Mouse (Mus musculus): Measurements from ENCODE around the gene Mill2. TPM values are rescaled to one million over a fixed set of nuclear protein-coding genes. Genes with fewer than 3 reads are reported as not detected.
A peak's percentile ranks its signal among the peaks of the same experiment; 100 is the strongest.
"Not testable (repeated sequence)": the region's sequence is repeated elsewhere in the genome, so short reads cannot be mapped to it uniquely, and the experiment has no call there.

Gene Mill2
- total RNA-seq (2021): 1 to 10 TPM; 1.8 to 2.1 TPM
- long read RNA-seq, experiment 1, partial matches to known transcripts: 0 of 1 reads
- long read RNA-seq, experiment 1, other reads (novel, unspliced or antisense): 1 of 1 reads
- long read RNA-seq, experiment 2, partial matches to known transcripts: 0 of 4 reads
- long read RNA-seq, experiment 2, other reads (novel, unspliced or antisense): 3 of 4 reads

DNA sequence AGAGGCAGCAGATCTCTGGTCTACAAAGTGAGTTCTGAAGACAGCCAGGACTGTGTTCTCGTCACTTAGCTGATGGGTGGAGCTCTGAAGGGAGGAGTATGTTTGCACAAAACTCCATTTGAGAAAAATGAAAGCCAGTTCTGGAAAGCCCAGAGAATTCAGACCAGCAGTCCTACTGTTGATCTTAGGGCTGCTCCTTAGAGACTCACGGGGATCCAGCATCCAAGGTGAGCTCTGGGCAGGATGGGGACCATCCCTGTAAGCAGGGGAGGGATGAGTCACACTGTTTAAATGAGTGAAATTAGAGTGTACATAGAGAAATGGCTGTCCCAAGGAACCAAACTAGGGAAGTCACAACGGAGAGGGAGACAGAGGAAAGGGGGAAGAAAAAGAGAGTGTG lies at the start of gene Mill2:
Gene Mill2 (plus strand): TSS at position 102 of the 400 bp plus-strand sequence.
- no peak for DNase-seq
- intact Hi-C loops (cut with DNase I): no loop called here

DNA sequence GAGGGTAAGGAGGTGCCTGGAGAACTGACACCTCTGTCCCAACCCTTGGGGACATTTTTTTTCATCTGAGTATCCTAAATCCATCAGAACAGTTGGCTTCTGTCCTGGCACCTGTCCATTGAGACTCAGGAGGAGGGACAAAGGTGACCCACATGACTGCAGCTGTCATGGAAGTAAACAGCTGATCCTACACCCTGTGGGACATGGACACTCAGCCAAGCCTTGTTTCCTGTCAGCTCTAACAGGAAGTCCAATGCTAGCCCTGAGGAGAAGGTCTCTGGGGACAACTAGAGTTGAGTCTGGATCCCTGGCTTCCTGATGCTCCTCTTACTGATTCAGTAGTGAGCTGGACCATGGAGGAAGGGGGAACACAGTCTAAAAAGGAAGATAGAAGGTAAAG lies 49.1 kb upstream of the Mill2 start:
- DNase-seq; intact Hi-C loops (cut with DNase I): not testable (repeated sequence)

DNA sequence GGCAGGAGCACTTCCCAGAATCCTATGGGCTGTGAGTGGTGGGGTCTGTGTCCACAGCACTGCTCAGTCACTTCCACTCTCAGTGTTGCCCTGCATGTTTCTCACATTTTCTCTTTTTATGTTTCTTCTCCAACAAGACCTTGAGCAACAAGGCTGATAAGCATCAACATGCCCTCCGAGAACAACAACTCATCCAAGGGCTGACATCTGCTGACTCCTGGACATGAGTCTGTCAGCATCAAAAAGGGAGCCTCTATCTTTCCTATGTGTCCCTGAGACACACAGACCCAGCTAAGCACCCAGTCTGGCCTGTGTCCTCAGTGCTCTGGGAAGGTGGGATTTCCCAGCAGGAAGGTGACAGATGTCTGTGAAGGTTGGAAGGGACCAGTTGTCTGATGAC lies 41.3 kb upstream of the Mill2 start, which contains the start of gene Psg19:
Gene Psg19 (minus strand): TSS at position 101 of the 400 bp plus-strand sequence.
- DNase-seq: no peak
- intact Hi-C loops (cut with DNase I): no loop called here

DNA sequence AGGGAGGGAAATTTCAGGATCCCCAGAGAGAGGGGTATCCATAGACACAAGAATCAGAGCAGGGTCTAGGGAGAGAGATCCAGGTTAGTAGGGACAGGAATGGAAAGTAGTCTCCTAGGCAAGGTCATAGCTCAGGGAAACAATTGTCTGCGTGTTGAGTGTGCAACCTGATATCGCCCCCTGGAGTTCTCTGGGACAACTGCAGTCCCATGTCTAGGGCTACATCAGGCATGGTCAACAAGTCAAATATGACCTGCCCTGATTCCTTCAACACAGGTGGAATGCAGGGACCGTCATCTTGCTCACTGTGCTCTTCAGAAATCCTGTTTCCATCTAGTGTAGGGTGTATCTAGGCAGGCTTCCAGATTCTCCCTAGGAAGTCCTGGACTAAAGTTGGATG lies 40.6 kb upstream of the Mill2 start:
- DNase-seq: no peak
- intact Hi-C loops (cut with DNase I): no loop called here

DNA sequence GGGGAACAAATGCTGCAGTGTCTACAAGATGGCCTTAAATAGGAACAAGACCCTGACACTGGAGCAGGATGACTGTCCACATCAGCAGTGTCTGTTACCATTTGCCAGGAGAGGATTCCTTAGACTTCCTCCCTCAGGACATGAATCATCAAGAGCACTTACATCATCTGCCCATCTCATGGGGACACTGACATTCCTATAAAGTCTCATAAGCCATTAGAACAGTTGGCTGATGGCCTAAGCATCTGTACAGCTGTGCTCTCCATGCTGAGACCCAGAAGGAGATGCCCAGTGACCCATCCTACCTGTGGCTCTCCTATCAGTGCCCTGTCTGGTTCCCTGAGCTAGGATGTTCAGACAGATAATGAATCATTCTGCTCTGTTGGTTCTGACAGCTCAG lies 36.2 kb upstream of the Mill2 start:
- intact Hi-C loops (cut with DNase I): no loop called here
- no peak for DNase-seq

DNA sequence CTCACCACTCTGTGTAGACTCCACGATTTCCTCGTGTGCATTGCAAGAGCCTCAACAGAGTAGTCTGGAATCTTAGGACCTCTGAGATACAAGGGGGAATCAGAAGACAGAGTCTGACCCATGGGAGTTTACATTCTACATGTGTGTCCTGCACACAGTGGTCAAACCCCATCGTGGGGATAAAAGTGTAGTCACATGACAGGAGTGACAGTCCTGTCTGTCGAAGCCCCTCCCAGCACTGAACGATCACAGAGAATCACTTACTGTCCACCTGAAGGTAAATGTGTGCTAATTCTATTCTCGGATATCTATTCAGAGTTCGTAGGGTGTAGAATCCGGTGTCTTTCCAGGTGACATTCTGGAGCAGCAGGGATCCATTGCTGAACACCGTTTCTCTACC lies 21.5 kb upstream of the Mill2 start:
- DNase-seq: no peak
- intact Hi-C loops (cut with DNase I): no loop called here

DNA sequence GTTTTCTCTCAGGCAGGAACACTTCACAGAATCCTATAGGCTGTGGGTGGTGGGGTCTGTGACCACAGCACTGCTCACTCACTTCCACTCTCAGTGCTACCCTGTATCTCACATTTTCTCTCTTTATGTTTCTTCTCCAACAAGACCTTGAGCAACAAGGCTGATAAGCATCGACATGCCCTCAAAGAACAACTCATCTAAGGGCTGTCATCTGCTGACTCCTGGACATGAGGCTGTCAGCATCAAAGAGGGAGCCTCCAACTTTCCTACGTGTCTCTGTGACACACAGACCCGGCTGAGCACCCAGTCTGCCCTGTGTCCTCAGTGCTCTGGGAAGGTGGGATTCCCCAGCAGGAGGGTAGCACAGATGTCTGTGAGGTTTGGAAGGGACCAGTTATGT lies 18.3 kb upstream of the Mill2 start, which contains the start of gene Psg17:
Gene Psg17 (minus strand): TSS at position 101 of the 400 bp plus-strand sequence.
- intact Hi-C loops (cut with DNase I): no loop called here

DNA sequence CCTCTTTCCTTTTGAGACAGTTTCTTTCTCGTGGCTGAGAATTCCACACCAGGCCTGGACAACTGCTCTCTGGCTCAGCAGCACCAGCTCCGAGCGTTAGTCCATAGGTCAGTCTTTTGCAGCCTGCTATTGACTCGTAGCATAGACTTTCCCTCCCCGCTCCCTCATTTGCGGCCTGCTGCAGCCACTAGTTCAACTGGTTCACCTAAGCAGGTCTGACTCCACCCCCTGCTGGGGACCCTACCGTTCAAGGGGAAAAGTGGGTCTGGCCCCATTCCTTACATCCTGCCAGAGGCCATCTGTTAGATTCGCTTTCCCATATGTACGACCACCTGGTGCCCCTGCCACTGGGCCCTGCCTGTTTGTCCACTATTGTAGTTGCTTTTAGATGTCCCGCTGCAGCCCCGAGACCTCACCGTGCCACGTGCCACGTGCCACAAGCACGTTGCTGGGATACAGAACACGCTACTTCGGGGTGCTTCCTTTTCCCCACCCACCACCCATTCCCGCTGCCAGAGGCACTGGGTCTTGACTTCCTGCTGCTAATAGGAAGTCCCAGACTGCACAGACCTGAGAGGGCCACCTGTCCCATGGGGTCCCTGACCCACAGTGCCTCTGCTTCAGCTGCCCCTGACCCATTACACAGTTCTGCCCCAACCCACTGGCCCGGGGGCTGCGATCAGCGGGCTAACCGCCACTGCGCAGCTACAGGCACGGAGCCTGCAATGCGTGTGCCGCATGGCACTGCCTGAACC lies 11.8 kb upstream of the Mill2 start:
- DNase-seq: no peak
- intact Hi-C loops (cut with DNase I): no loop called here

More for the DNA sequence above, 18.3 kb upstream of the Mill2 start, which contains the start of gene Psg17:
- DNase-seq: no peak

DNA sequence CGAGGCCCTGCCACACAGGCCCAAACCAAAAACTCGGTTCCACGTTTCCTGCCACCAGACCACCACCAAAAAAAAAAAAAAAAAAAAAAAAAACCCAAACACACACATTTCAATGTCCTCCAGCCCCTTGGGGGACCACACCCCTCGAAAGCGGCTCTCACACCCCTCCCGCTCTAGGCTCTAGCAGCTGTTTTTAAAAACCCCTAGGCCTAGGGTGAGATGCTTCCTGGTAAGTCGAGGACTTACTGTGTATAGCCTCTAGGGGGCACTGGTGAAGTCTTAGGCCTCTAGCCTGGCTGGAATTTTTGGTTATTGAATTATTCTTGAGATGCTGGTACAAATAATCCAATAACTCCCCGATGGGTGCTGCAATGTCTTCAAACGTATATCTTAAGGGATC lies 11.2 kb upstream of the Mill2 start:
- intact Hi-C loops (cut with DNase I): no loop called here
- no peak for DNase-seq

DNA sequence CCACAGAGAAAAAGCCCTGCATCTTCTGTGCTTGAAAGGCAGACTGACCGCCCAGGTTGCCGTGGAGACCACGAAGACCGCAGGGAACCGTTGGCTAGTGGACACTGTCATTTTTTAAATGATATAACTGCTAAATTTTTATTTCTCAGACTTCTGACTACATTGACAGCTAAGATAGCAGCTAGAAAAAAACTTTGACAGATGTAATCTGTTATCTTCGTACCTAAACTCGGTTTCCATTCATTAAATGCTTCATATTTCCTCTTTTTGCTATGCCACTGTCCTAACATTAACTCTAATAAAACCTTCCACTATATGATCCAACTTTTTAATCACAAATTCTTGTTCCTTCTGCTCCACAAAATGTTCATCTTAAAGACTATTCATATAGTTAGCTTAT lies 10.2 kb upstream of the Mill2 start:
- intact Hi-C loops (cut with DNase I): no loop called here
- DNase-seq: no peak

DNA sequence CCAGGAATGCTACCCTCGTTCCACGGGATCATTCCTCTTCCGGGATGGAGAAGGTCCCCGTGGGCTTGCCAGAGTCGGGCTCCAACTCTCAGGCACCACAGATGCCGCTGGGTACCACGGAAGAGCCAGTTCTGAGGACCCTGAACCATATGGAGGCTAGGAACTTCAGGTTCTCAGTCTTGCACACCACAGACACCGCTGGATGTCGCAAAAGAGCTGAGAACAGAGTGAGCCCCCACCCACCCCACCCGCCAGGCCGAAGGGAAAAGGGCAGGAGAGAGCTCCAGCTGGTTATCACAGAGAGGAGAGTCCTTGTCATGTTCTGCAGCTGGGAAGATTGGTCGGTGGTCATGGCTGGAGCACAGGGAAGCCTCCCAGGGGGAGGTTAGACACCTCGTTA lies 7.5 kb upstream of the Mill2 start:
- no peak for DNase-seq
- intact Hi-C loops (cut with DNase I): loop anchor here (5.0 kb wide), 1 partner anchor 40 kb away; the partner anchor contains the start of gene Pglyrp1

DNA sequence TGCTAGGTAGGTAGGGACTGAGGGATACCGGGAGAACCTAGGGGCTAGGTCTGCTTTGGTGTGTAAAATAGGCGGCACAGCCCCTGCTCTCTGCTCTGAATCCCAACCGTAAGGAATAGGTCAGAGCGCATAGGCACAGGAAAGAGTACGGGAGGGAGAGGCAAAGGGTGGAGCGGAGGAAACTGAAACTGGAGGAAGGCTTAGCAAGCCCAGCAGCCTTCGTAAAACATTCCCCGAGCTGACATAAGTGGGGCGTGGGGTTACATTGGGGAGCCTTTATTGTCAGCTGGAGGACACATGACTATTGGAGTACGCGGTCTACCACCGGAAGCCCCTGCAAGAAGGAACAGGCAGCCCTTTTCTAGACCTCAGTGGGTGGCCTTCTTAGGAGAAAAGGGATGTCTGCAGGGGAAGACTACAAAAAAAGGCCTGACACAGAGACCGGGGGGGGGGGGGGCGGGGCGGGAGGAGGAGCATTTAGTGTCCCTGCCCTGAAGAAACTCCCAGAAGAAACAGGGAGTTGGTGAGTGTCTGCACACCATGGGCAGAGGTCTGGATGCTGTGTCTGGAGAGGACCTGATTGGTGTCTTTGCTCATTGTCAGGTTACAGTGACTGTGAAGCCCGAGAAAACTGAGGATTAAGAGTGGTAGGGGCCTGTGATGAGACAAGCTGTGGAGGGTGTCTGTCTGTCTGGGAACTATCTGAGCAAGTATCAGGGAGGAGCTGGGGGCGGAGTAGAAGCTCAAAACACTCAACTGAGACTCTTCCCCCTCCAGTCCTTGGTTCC lies 814 bp downstream of the Mill2 start:
- peak; percentile 41 to 47 for DNase-seq
- intact Hi-C loops (cut with DNase I): no loop called here

DNA sequence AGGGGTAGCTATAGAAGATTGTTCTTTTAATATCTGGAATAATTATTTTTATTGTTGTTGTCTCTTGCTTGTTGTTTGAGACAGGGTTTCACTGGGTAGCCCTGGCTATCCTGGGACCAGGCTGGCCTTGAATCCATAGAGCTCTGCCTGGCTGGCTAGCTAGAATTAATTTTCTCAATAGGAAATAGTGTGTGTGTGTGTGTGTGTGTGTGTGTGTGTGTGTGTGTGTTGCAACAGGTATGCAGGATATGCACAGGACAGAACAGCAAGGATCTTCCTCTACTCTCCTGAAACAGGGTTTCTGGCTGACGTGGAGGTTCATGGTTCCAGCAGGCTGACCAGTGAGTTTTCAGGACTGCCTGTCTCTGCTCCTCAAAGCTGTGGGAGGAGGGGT lies 1.4 kb downstream of the Mill2 start:
- intact Hi-C loops (cut with DNase I): no loop called here
- no peak for DNase-seq

DNA sequence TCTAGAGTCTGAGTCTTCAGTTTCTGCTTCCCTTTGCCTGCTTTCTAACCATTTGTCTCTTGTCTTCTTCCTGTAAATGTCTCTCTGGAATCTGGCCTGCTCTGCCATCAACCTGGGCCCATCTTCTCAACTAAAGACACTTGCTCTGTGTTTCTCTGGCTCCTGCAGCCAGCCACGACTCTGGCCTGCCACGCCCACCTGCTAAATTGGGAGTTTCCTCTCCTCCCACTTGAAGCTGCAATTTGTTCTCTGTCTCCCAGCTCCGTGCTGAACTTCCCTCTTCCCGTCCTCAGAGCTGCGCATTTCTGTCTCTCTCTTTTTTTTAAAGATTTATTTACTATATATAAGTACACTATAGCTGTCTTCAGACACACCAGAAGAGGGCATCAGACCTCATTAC lies 5.0 kb downstream of the Mill2 start:
- DNase-seq: no peak
- intact Hi-C loops (cut with DNase I): no loop called here

DNA sequence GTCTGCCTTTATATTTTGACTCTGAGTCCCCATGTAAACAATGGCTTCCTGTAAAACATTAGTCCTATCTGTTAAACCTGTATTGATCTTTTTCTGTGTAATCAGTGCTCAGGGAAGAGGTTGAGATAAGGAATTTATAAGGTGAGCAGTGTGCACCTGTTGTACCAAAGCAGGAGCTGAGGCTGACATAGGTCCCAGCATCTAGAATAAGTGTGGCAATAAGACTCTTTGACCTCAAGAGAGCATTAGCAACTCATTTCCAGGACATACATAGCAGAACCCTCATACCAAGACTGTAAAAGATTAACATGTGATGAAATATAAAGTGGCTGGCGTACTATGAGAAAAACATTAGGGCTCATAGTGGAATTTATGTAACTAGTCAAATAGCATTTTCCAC lies 8.6 kb downstream of the Mill2 start:
- no peak for DNase-seq
- intact Hi-C loops (cut with DNase I): no loop called here

DNA sequence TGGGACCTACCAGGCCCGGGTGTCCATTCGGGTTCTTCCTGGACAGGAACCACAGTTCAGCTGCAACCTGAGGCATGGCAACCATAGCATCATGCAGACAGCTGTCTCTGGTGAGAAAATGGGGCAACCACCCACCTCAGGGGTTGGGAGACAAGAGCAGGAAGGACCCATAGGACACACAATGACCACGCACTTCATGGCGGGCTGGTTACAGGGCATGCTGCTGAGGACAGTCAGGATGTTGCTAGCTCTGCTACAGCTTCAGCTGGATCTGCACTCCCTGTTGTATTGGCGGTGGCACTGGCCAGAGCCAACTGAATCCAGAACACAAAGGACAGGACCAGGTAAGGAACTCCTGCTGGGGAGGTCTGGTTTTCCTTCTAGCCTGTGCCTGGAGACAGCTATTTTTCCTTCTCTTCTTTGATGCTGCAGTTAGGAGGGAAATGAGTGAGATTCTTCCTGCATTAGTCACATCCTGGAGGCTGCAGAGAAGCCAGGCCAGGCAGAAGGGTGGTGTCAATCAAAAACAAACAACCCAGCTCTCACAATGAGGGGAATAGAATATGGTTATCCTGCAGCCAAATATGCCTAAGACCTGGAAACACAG lies 18.6 kb downstream of the Mill2 start:
- DNase-seq: no peak
- intact Hi-C loops (cut with DNase I): no loop called here

DNA sequence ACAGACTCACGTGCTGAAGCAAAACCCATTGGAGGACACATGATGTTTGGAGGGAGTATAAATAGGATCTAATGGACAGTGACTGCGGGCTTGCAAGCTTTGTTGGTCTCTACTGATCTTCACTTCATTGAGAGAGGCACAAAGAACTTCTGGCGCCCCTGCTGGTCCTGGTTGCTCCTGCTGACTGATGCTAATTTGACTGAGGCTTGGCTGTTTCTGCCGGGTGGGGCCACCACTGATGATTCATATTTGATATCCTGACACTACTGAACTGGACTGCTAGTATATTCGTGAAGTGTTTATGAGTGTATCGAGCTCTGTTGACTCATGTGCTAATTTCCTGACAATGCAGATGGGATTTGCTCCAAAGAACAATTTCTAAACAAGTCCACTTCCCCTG lies 23.0 kb downstream of the Mill2 start:
- no peak for DNase-seq
- intact Hi-C loops (cut with DNase I): no loop called here

DNA sequence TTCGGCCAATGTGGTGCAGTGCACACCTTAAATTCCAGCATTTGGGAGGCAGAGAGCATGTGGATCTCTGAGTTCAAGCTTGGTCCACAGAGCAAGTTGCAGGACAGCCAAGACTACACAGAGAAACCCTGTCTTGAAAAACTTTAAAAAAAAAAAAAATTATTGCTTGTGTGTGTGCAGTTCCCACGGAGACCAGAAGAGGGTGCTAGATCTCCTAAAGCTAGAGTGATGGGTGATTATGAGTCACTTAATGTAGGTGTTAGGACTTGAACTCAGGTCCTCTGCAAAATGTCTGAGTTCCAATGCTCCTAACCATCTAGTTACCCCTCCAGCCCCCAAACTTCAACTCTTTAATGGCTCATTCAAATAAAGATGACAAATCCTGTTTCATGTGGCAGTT lies 28.7 kb downstream of the Mill2 start:
- DNase-seq: no peak
- intact Hi-C loops (cut with DNase I): no loop called here

DNA sequence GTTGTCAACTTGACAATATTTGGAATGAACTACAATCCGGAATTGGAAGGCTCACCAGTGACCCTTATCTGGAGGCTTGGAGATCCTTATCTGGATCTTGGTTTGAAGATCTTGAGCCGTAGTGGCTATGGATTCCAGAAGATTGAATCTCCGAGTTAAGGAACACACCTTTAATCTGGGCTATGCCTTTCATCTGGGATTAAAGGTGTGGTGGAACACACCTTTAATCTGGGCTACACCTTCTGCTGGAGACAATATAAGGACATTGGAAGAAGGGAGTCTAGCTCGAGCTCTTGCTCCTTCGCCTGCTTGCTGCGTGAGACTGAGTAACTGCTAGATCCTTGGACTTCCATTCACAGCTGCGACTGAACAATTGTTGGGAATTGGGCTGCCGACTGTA lies 31.3 kb downstream of the Mill2 start, which contains the start of gene Pglyrp1:
Gene Pglyrp1 (plus strand): TSS at position 301 of the 400 bp plus-strand sequence.
- not testable (repeated sequence) for DNase-seq
- intact Hi-C loops (cut with DNase I): loop anchor here (5.0 kb wide), 1 partner anchor 39 kb away; no protein-coding TSS in a partner anchor

DNA sequence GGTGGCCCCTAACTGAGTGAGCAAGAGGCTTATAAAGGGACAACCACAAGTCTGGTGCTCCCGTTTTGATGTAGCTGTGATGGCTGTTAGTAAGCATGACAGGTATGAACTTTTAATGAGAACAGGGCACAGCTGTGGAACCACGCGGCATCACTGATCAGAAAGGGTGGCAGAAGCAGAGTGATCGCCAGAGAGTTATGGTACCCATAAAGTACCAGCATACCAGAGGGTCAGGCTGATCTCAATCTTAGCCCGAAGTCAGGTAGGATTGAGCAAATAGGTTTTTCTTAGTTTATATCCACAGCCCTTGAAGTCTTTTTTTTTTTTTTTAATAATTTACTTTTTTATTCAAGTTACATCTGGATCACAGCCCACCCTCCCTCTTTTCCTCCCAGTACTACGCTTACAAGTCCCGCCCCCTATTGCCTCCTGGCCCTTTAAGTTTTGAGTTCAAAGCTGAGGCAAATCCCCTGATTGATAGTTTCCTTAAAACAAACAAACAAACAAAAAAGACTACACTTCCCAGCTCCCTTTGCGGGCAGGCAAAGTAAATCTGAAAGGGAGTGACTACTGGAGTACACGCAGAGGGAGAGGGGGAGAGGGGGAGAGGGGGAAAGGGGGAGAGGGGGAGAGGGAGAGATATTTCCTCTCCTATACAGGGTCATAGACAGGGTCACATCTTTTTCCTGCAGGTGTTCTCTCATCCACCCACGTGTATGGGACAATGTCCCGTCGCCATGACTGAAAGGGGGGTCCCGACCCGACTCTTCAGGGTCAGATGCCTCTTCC lies 32.4 kb downstream of the Mill2 start:
- no peak for DNase-seq
- intact Hi-C loops (cut with DNase I): loop anchor here (5.0 kb wide), 1 partner anchor 40 kb away; no protein-coding TSS in a partner anchor

Measured in gastrocnemius, postnatal 36 days (tissue).